Mouse (Mus musculus): ENCODE results near the gene Ptpdc1.

The Ptpdc1 gene

DNA sequence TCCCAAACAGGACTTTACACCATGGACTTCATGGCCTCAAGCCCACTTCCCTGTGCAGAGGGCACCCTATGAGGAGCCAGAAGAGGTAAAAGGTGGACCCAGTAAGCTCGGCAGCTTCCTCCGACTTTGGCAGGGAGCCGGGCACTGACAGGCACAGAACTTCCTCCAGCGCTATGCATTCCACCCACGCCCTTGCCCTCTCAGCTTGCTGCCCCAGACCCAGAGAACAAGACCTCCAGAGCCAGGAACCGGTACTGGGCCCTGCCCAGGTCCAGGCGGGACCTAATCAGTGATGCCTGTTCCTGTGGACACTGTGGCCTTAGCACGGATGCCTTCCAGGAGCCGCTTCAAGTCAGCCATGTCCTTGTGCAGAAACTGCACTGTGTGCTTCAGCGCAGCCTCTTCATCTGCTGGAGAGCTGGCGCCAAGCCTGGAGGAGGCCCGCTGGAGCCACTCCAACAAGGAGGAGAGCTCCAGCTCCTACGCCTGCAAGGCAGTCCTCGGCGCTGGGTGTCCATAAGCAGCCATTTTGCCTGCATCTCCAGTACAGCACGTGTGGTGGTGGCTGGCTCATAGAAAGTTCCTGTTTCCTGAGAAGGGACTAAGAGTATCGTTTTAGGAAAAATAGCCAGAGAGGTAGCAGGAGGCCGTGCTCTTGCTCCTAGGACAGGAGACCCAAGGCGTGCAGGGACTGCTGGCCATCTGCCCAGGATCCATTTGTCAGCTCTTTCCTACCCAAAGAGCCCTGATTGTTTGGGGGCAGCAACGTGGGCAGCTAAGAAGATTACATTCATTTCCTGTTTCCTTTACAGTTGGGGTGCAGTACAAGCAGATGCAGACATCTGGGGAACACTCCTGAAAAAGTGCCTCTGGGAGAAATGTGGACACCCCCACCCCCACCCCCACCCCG lies 73.0 kb downstream of the Ptpdc1 start:
- CTCF ChIA-PET = no interaction called here

DNA sequence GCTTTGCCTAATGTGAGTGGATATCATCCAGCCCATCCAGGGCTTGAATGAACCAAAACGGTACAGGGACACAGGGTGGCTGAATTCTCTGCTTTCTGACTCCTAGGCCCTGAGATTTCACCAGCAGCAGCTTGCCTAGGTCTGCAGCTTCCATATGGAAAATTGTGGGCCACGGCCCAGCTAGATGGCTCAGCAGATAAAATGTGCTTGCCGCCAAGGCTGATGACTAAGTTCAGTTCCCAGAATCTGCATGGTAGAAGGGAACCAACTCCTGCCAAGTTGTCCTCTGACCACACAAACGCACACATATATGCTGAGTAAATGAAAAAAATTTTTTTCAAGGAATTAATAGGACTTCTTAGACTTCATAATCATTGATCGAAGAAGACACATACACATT lies 77.2 kb downstream of the Ptpdc1 start:
- CTCF ChIA-PET = no interaction called here

DNA sequence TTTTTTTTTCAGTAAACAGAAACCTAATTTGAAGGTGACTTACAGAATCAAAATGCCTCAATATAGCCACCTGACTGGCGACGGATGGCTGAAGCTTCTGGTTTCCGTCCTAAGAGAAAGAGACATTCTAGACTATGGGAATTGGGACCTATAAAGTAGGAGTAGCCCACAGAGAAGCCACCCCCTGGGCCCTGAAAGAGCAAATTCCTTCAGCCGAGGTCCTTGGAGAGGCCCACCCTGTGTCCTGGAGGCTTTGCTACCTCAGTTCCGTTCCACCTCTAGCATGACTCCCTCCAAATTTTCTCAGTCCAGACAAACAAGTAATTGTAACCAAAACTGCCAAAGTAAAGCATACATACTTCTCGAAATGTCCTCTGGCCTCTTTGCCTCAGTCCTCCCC lies 77.8 kb downstream of the Ptpdc1 start:
- CTCF ChIA-PET = no interaction called here

DNA sequence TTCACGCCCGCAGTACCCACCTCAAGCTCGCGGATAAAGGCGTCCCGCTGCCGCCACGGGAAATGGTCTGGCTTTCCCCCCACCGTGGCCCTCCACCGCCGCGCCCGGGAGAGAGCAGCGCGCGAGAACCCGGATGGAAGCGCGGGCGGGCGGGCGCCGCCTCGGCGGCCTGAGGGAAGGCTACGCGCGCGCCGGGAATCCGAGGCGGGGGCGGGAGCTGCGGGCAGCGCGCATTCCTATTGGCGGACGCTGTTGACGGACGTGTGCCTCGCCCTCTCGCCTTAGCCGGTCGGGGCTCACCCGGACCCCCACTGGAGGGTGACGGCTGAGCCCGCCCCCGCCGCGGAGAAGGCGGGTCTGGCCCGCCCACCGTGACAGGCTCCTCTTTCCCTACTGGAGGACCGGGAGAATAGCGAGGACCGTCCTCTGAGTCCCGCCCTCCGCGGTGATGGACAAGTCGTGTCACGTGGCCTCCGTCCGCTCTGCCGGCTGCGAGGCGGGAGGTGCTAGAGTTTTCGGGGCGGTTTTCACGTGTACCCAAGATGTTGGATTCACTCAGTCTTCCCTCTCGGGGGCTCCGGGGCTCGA lies 79.0 kb downstream of the Ptpdc1 start:
- CTCF ChIA-PET = no interaction called here

DNA sequence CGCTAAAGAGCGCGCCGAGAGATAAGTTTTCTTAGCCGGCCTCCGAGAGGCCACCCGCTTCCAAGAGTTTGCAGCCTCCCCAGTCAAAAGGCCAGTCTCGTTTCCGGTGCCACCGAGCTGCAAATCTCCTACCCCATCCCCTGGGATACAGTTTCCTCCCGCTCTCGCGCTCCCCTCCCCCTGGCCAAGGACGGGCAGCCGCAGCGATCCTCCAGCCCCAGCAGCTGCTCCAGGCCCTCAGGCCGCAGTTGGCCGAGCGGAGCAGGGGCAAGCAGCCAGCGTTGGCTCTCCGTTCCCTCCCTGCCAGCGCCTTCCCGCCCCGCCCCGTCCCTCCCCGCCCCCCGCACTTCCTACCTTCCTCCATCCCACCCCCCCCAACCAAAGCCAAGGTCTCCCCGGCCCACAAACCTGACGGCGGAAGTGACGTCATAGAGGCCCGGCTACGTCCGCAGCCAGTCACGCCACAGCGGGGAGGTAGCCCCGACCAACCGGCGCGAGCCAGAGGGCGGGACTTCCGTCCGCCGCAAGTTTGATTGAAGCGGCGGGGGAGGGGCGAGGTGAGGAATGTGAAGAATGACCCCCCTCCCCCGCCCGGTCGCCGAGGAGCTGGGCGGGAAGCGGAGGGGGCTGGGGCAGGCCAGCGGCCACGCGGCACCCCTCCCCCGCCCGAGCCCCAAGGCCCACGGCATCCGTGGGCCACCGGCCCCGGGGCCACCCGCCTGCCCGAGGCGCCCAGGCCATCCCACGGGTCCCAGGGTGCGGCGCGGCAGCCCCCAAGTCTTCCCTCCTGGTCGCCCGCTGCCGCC lies 79.8 kb downstream of the Ptpdc1 start:
- CTCF ChIA-PET = no interaction called here

DNA sequence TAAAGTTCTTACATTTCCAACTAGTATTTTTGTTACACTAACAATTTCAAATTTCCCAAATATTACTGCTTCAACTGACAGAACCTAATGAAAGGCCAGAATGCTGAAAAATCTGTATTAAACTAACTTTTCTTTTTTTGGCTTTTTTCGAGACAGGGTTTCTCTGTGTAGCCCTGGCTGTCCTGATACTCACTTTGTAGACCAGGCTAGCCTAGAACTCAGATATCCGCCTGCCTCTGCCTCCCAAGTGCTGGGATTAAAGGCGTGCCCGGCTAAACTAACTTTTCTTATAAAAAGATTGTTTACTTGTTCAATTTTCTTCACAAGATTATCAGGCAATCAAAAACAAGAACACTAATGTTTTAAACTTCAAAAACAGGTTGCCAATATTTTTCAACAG lies 80.6 kb downstream of the Ptpdc1 start:
- CTCF ChIA-PET = no interaction called here

DNA sequence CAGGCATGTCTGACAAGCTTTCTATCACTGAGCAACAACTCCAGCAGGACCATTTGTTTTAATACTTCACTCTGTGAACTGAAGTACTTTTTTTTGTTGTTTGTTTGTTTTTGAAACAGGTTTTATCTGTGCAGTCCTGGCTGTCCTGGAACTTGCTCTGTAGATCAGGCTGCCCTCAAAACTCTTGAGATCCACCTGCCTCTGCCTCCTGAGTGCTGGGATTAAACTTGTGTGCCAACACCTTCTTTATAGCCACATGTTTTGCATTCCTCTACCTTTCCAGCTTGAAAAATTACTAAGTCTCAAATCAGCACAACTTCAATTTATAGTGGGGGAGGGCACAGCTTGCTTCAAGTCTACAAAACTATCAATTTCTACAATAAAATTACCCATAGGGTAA lies 81.1 kb downstream of the Ptpdc1 start:
- CTCF ChIA-PET = no interaction called here

DNA sequence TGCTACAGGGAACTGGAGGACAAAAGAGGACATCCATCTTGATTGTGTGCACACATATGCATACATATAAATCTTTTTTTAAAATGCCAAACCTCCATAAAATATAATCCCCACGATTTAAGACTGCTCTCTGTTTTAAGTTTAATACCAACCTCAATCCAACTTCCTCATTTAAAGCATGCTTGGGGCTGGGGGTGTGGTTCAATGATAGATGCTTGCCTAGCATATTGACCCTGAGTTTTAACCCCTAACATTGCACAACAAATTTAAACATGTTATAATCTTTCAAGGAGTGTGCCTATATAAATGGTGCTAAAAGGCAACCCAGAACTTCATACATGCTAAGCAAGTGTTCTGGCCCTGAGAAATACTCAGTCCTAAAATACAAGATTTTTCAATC lies 85.0 kb downstream of the Ptpdc1 start:
- CTCF ChIA-PET = no interaction called here

DNA sequence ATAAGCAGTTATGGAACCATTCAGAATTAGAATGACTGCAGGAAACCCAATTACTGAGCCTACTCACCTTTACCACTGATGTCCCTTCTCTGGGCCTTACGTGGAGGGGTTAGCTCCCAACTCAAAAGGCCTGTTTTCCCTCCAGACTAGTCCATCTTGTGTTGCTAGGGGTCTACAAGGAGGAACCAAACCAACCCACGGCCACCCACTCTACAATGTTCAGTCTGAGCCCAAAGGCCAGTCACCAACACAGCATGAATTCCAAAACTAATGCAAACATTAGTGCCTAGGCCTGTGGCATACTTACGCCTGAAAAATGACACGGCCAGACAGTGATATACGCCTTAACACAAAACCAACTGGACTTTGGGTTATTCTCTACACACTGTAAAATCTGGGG lies 92.0 kb downstream of the Ptpdc1 start:
- CTCF ChIA-PET = no interaction called here

DNA sequence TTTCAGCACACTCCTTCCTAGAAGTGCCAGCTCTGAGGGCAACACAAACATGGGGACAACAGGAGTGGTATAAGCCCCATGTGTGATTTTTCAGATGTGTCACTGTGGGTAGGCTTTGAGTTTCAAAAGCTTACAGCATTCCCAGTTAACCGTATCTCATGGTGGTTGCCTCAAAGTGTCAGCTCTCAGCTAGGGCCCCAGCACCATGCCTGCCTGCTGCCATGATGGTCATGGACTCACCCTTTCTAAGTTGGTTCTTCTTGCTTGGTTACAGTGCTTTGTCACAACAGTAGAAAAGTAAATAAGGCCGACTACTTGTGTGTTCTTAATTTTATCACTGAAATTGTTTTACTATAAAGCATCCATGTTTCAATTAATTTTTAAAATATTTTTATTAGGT lies 94.0 kb downstream of the Ptpdc1 start:
- CTCF ChIA-PET = interaction anchor here (0.6 kb wide), 1 partner anchor 33 kb away, joined by 3 read pairs; no protein-coding TSS in a partner anchor

DNA sequence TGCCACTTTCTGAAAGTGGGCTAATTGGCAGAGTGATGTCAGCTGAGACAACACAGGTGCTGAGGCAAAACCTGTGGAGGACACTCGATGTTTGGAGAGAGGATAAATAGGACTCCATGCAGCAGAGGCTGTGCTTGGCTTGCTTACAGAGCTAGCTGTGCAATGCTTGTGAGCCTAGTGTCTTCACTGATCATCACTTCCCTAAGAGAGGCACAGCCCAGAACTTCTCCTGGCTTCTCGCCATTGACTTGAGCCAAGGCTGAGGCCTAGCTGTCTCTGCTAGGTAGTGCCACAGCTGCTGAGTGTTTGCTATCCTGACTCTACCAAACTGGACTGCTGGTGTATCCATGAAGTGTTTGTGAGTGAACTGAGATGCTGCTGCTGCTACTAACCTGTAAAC lies 94.8 kb downstream of the Ptpdc1 start:
- CTCF ChIA-PET = no interaction called here

DNA sequence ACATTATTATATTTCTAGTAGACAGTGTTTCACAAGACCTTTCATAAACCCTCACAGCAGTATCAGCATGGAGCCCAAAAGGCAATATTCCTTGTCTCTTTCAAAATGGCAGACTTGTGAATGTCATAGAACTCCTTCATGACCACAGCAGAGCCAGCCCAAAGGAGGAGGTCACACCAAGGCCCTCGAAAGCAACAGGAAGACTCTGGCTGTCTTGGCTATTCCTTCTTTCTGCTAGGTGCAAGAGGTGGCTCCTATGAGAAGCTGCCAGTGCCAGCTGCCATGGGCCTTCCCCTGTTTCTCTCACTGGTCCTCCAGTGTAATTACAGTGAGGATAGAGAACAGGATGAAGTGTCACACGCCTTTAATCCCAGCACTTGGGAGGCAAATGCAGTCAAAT lies 96.4 kb downstream of the Ptpdc1 start:
- CTCF ChIA-PET = interaction anchor here (0.8 to 2.5 kb wide), 3 partner anchors 42 to 111 kb away, joined by 3 to 22 read pairs (median 5); no protein-coding TSS in a partner anchor

DNA sequence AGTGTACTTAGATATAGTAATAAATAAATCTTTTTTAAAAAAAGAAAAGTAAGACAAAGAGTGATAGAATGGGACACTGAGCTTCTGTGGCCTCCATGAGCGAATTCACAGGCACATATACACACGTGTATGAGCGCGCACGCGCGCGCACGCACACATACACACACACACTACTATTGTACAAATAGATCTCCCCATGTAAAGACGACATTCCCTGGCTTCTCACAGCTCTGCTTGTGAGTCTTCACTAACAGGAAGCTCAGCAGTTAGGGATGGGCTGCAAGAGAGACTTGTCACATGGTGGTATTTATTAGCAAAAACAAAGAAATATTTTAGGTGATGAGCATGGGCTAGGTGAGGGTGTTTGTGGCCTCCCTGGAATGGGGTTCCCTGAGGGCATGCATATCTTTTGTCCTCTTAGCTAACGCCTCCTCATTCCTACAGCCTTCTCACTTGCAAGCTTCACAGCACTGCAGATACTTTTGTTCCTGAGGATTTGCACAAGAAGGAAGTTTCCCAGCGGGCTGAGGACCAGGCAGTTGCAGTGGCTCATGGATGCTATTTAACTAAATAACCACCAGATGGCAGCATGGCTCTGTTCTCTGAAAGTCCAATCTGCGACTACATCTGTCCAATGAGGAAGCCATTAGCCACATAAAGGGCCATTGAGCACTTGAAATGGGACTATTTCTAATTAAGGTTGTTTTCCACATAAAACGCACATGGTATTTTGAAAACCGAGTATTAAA lies 97.2 kb downstream of the Ptpdc1 start:
- CTCF ChIA-PET = interaction anchor here (1.1 to 2.5 kb wide), 2 partner anchors 43 to 111 kb away, joined by 5 to 22 read pairs; no protein-coding TSS in a partner anchor
